Mouse (Mus musculus): ENCODE measurements at regions not wholly inside any gene's neighbourhood (a gene's known extent, or its start where the extent isn't known, plus 50 kb on each side); places are given as distances from the start of the nearest gene placed in this dataset.

GRCm38 (mm10) chr14:113112320-113112719, 202.1 kb upstream of the Tpm3-rs7 start:
- Histone ChIP-seq H3K4me3 (ENCODE audit: control insufficient read depth, low read depth, low read length) (no peak overlapping the region), H3K36me3 (ENCODE audit: control insufficient read depth, insufficient read depth, low read length) (no peaks in the 10 kb centered on the region), H3K4me1 (ENCODE audit: control insufficient read depth, insufficient read depth, low read length) (no peaks in the 10 kb centered on the region), H3K27ac (ENCODE audit: control insufficient read depth, insufficient read depth, low read depth, low read length) (no peak overlapping the region), H3K27me3 (ENCODE audit: control insufficient read depth, insufficient read depth, low read length) (no peaks in the 10 kb centered on the region)
- TF ChIP-seq POLR2A (IDR thresholded peaks at IDR 0.05; ENCODE audit: control insufficient read depth, low read depth, low read length) (no peak), CTCF (IDR thresholded peaks at IDR 0.05; ENCODE audit: control insufficient read depth, insufficient read depth, insufficient replicate concordance, low read depth, low read length) (no peak)

- H3K27ac ChIP-seq (ENCODE audit: control insufficient read depth, insufficient read depth, low read depth, low read length): no peak overlapping the region
- TF ChIP-seq POLR2A (IDR thresholded peaks at IDR 0.05; ENCODE audit: control insufficient read depth, low read depth, low read length) (no peak), CTCF (IDR thresholded peaks at IDR 0.05; ENCODE audit: control insufficient read depth, insufficient read depth, insufficient replicate concordance, low read depth, low read length) (no peak)
- H3K36me3 ChIP-seq (ENCODE audit: control insufficient read depth, insufficient read depth, low read length): no peaks in the 10 kb centered on the region
- H3K27me3 ChIP-seq (ENCODE audit: control insufficient read depth, insufficient read depth, low read length): no peaks in the 10 kb centered on the region
- H3K4me1 ChIP-seq (ENCODE audit: control insufficient read depth, insufficient read depth, low read length): no peaks in the 10 kb centered on the region
- H3K4me3 ChIP-seq (ENCODE audit: control insufficient read depth, low read depth, low read length): no peak overlapping the region
These were observed 175.6 kb upstream of the Tpm3-rs7 start for GRCm38 (mm10) chr14:113138823-113139222.

GRCm38 (mm10) chr14:113168584-113168983, 145.8 kb upstream of the Tpm3-rs7 start:
- H3K4me1 ChIP-seq (ENCODE audit: control insufficient read depth, insufficient read depth, low read length): no peaks in the 10 kb centered on the region

GRCm38 (mm10) chr14:113182345-113182997, 131.9 kb upstream of the Tpm3-rs7 start:
- H3K4me3 ChIP-seq (ENCODE audit: control insufficient read depth, low read depth, low read length): peak overlapping the region; percentile 46

More at GRCm38 (mm10) chr14:113168584-113168983, 145.8 kb upstream of the Tpm3-rs7 start:
- Histone ChIP-seq H3K4me3 (ENCODE audit: control insufficient read depth, low read depth, low read length) (no peak overlapping the region), H3K27ac (ENCODE audit: control insufficient read depth, insufficient read depth, low read depth, low read length) (no peak overlapping the region), H3K36me3 (ENCODE audit: control insufficient read depth, insufficient read depth, low read length) (no peaks in the 10 kb centered on the region), H3K27me3 (ENCODE audit: control insufficient read depth, insufficient read depth, low read length) (no peaks in the 10 kb centered on the region)
- TF ChIP-seq CTCF (IDR thresholded peaks at IDR 0.05; ENCODE audit: control insufficient read depth, insufficient read depth, insufficient replicate concordance, low read depth, low read length): no peak
- no peak for TF ChIP-seq POLR2A (IDR thresholded peaks at IDR 0.05; ENCODE audit: control insufficient read depth, low read depth, low read length)

GRCm38 (mm10) chr14:113211968-113212367, 102.4 kb upstream of the Tpm3-rs7 start:
- H3K4me1 ChIP-seq (ENCODE audit: control insufficient read depth, insufficient read depth, low read length): no peaks in the 10 kb centered on the region
- TF ChIP-seq CTCF (IDR thresholded peaks at IDR 0.05; ENCODE audit: control insufficient read depth, insufficient read depth, insufficient replicate concordance, low read depth, low read length): no peak
- no peaks in the 10 kb centered on the region for H3K27me3 ChIP-seq (ENCODE audit: control insufficient read depth, insufficient read depth, low read length)
- no peaks in the 10 kb centered on the region for H3K36me3 ChIP-seq (ENCODE audit: control insufficient read depth, insufficient read depth, low read length)
- no peak overlapping the region for H3K4me3 ChIP-seq (ENCODE audit: control insufficient read depth, low read depth, low read length)
- H3K27ac ChIP-seq (ENCODE audit: control insufficient read depth, insufficient read depth, low read depth, low read length): no peak overlapping the region

More at GRCm38 (mm10) chr14:113182345-113182997, 131.9 kb upstream of the Tpm3-rs7 start:
- TF ChIP-seq CTCF (IDR thresholded peaks at IDR 0.05; ENCODE audit: control insufficient read depth, insufficient read depth, insufficient replicate concordance, low read depth, low read length) (no peak), POLR2A (IDR thresholded peaks at IDR 0.05; ENCODE audit: control insufficient read depth, low read depth, low read length) (no peak)
- H3K27ac ChIP-seq (ENCODE audit: control insufficient read depth, insufficient read depth, low read depth, low read length): no peak overlapping the region; the same call in 1 of the 2 replicates
- H3K4me1 ChIP-seq (ENCODE audit: control insufficient read depth, insufficient read depth, low read length): peaks cover 3% of the 10 kb centered on the region; the same call in 1 of the 2 replicates
- H3K36me3 ChIP-seq (ENCODE audit: control insufficient read depth, insufficient read depth, low read length): no peaks in the 10 kb centered on the region
- H3K27me3 ChIP-seq (ENCODE audit: control insufficient read depth, insufficient read depth, low read length): no peaks in the 10 kb centered on the region
